Mouse (Mus musculus) kidney, embryonic 14.5 days (tissue): Measurements from ENCODE around the gene Fam107b. TPM values are rescaled to one million over a fixed set of nuclear protein-coding genes. Genes with fewer than 3 reads are reported as not detected.

Experiments
- ATAC-seq: fragments of 200-750 bp; cut with Nextera tagmentation; 2 replicates; pipeline ENCODE4 v1.8.0; 2017; ENCODE audit warnings: moderate number of reproducible peaks, mild to moderate bottlenecking, moderate TSS enrichment, moderate library complexity; ENCODE audit not compliant: low FRiP score, low TSS enrichment
- H3K27ac ChIP-seq: fragments of 300-500 bp; sonication (generic); 2 replicates; pipeline ENCODE4 v1.5.1; 2014; ENCODE audit warnings: low read depth, mild to moderate bottlenecking, low read length, moderate library complexity, mixed read lengths
- H3K27me3 ChIP-seq: fragments of 300-500 bp; sonication (generic); 2 replicates; pipeline ENCODE4 v1.6.1; 2014; ENCODE audit warnings: mild to moderate bottlenecking, low read length; ENCODE audit not compliant: control insufficient read depth, insufficient read depth
- H3K36me3 ChIP-seq: fragments of 300-500 bp; sonication (generic); 2 replicates; pipeline ENCODE4 v1.6.1; 2014; ENCODE audit warnings: low read length, mixed read lengths; ENCODE audit not compliant: control insufficient read depth, insufficient read depth
- H3K4me1 ChIP-seq: fragments of 300-500 bp; sonication (generic); 2 replicates; pipeline ENCODE4 v1.6.1; 2014; ENCODE audit warnings: low read length, mixed read lengths; ENCODE audit not compliant: control insufficient read depth, insufficient read depth
- H3K4me2 ChIP-seq: fragments of 300-500 bp; sonication (generic); replicated peaks from 2 replicates; pipeline ENCODE4 v1.6.1; 2014; ENCODE audit warnings: low read depth, mild to moderate bottlenecking, low read length
- H3K4me3 ChIP-seq: fragments of 300-500 bp; sonication (generic); 2 replicates; pipeline ENCODE4 v1.5.1; 2014; ENCODE audit warnings: mild to moderate bottlenecking, low read length
- H3K9ac ChIP-seq: fragments of 300-500 bp; sonication (generic); 2 replicates; pipeline ENCODE4 v1.6.1; 2014; ENCODE audit warnings: low read depth, mild to moderate bottlenecking, low read length, moderate library complexity
- H3K9me3 ChIP-seq: fragments of 300-500 bp; sonication (generic); 2 replicates; pipeline ENCODE4 v1.6.1; 2016; ENCODE audit warnings: low read length; ENCODE audit not compliant: control insufficient read depth
- WGBS: fragments of 180-500 bp; shearing (Covaris S2); extraction: QIAGEN DNeasy Blood & Tissue Kit; methylation state at CpG from one replicate; pipeline ENCODE4 v1.1.7; 2014; 5-methylcytosine and 5-hydroxymethylcytosine counted together
- polyA plus RNA-seq: library from polyadenylated mRNA; unstranded; fragments of >200 nt; fragmentation: Nextera tagmentation; extraction: Ambion mirVana; gene quantifications from 2 replicates; pipeline ENCODE4 v1.2.1, GENCODE M21; 2014

Fam107b gene
- polyA plus RNA-seq = 40.9 and 77.0 TPM in 2 replicates

DNA sequence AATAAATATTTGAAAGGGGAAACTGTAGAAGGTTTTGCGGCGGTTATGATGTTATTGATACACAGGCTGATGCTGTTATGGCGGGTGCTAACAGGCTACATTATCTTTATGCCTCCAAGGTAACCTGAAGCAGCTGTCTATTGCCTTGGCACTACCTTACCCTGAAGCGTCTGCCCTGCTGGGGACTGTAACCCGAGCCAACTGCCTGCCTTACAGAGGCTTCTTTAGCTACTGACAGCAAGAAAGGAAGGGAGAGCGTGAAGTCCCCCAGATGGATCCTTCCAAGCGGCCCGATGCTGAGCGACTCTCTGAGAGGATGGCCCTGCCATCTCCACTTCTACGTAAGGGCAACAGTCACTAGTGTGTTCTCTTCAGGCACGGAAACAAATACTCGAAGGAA, at the start of gene Fam107b:
Fam107b (plus strand) TSS at position 303 of the 400 bp plus-strand sequence.
- no peak within 1 kb of the TSS for H3K4me2 ChIP-seq
- no peaks in the 10 kb centered on the region for H3K36me3 ChIP-seq
- ATAC-seq = no peak
- no peaks in the 10 kb centered on the region for H3K27me3 ChIP-seq
- no peak within 1 kb of the TSS for H3K4me3 ChIP-seq
- H3K9ac ChIP-seq = no peak within 1 kb of the TSS
- no peak within 1 kb of the TSS for H3K27ac ChIP-seq
- no peaks in the 10 kb centered on the region for H3K9me3 ChIP-seq
- WGBS = 42% methylated on average over 12 of the region's 12 CpGs
- H3K4me1 ChIP-seq = 0 out of 2 replicates have a peak, but pooled peaks cover 5% of the 10 kb centered on the region

DNA sequence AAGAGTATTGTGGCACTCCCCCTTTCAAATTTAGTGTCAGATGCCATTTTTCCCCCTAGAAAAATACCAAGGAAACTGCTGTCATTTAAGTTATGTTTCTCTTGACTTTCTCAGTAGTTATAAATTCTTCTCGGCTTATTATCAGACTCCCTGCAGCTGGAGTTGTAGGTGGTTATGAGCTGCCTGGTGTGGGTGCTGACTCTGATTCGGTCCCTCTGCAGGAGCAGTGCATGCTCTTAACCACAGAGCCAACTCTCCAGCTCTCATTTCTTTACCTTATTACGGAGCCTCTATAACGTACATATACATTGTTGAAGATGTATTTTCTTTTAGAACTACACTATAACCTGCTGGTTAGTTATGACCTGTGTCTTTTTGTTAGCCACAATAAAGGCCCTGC, 47.7 kb upstream of the Fam107b start:
- Histone ChIP-seq H3K4me3 (no peak overlapping the region), H3K27me3 (no peaks in the 10 kb centered on the region), H3K4me1 (no peaks in the 10 kb centered on the region), H3K9ac (no peak overlapping the region), H3K36me3 (no peaks in the 10 kb centered on the region), H3K27ac (no peak overlapping the region), H3K4me2 (no peak overlapping the region), H3K9me3 (no peaks in the 10 kb centered on the region)
- WGBS = 87% methylated on average over 4 of the region's 4 CpGs
- ATAC-seq = no peak

DNA sequence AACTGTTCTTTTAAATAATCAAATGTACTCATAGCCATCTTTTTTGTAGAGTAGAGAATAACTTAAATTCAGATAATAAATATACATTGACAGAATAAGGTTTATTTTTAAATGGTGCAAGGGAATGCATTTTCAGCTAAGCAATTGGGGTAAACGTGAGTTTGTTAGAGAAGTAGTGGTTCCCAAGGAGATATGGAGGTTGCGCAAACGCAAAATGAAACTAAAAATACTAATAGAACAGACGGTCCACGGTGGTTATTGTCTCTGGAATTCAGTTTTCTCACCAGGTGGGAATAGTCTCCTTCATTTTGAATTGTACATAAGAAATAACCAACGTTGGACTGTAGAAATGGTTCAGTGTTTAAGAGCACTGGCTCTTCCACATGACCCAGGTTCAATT, 44.0 kb upstream of the Fam107b start:
- H3K9me3 ChIP-seq = no peaks in the 10 kb centered on the region
- H3K4me1 ChIP-seq = no peaks in the 10 kb centered on the region
- ATAC-seq = no peak
- H3K9ac ChIP-seq = no peak overlapping the region
- H3K36me3 ChIP-seq = no peaks in the 10 kb centered on the region
- no peaks in the 10 kb centered on the region for H3K27me3 ChIP-seq
- no peak overlapping the region for H3K4me3 ChIP-seq
- 85% methylated on average over 6 of the region's 6 CpGs for WGBS
- no peak overlapping the region for H3K27ac ChIP-seq
- no peak overlapping the region for H3K4me2 ChIP-seq

DNA sequence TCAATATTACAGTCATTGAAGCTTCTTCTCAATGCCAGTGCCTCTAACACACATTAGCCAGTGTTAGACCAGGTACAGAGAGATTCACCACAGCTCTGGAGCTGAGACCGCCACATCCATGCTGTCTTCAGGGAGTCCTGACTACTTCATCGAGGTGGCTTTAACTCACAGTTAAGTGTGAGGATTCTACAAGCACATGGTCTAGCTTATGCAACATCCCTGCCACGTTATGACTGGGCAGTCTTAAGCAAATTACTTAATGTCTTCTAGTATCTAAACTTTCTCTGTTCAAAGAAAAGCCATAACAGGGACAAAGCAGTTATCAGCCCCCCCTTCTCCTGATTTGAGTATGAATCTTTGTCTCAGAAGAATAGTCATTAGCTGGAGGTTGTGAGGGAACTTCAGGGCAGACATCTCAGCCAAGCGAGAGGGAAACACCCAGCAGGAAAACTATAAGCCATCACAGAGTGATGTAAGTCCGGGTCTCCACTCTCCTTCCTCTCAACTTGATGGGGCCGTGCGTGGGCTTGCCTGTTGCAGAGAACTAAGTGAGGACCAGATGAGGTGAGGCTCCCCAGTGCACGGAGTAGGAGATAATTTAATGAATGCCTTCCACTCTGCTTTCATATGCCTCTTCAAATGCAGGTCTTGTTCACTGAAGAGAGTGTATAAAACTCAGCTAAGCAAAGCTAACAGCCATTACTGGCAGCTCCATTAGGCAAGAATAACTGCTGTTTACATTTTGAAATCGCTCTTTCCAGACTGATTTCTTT, 28.8 kb upstream of the Fam107b start:
- H3K27me3 ChIP-seq = no peaks in the 10 kb centered on the region
- WGBS = 72% methylated on average over 9 of the region's 9 CpGs
- H3K9ac ChIP-seq = no peak overlapping the region
- H3K4me1 ChIP-seq = no peaks in the 10 kb centered on the region
- H3K4me3 ChIP-seq = no peak overlapping the region
- ATAC-seq = no peak
- H3K36me3 ChIP-seq = no peaks in the 10 kb centered on the region
- H3K9me3 ChIP-seq = no peaks in the 10 kb centered on the region
- no peak overlapping the region for H3K27ac ChIP-seq
- no peak overlapping the region for H3K4me2 ChIP-seq

DNA sequence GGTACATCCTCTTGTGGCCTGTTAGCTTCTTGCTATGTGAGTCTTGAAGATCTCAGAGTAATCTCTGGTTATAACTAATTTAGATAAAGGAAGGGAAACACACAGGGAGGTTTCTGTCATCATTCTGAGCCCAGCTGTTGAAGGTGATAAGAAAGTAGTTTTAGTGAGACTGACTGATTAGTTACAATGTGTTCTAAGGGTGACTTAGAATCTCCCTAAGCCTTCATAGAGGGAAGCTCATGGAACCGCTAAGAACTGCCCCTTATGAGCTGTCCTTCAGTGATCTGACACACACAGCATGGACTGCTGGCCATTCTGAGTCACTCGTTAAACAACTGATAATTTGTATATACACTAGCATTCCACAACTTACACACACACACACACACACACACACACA, 24.2 kb upstream of the Fam107b start:
- H3K4me1 ChIP-seq = no peaks in the 10 kb centered on the region
- H3K36me3 ChIP-seq = no peaks in the 10 kb centered on the region
- WGBS = 67% methylated on average over 2 of the region's 2 CpGs
- no peak overlapping the region for H3K9ac ChIP-seq
- H3K4me3 ChIP-seq = no peak overlapping the region
- H3K27me3 ChIP-seq = no peaks in the 10 kb centered on the region
- H3K27ac ChIP-seq = no peak overlapping the region
- no peak for ATAC-seq
- no peak overlapping the region for H3K4me2 ChIP-seq
- H3K9me3 ChIP-seq = no peaks in the 10 kb centered on the region

DNA sequence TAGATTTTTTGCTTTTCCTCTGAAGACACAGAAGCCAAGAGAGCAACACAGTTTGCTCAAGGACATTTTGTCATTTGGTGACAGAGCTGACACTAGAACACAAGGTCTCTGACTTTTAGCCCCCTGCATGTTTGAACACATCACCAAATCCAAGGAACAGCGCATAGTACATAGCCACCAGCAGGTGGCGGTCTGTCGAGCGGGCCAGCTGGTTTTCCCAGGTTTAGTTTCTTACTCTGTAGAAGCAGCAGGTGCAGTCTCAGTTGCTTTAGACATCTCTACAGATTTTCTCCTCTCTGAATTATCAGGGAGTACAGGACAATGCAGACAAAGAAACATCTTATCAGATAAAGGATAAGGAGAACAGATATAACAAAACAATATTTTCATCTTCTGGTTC, 23.7 kb upstream of the Fam107b start:
- no peaks in the 10 kb centered on the region for H3K4me1 ChIP-seq
- no peak overlapping the region for H3K27ac ChIP-seq
- no peak overlapping the region for H3K4me3 ChIP-seq

DNA sequence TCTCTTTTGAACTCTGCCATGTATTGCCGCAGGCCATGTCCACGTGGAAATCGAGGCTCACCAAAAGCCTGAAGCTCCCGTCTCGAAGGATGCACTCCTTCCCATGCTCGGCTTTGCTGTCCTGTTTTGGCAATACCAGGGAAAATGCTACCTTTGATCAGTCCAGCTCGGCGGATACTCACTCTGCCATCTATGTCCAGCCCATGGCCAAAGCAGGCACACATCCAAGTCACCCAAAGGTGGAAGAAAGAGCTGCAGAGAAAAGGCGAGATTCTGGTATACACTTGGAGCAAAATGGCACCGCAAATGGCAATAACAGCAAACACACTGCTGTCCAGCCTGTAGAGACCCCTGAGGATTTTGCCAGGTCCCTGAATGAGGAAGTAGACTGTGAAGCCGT, 318 bp downstream of the Fam107b start:
- Histone ChIP-seq H3K27me3 (no peaks in the 10 kb centered on the region), H3K9ac (no peak overlapping the region), H3K36me3 (no peaks in the 10 kb centered on the region), H3K4me2 (no peak overlapping the region), H3K9me3 (no peaks in the 10 kb centered on the region), H3K27ac (no peak overlapping the region), H3K4me3 (no peak overlapping the region), H3K4me1 (0 out of 2 replicates have a peak, but pooled peaks cover 5% of the 10 kb centered on the region)
- WGBS = 80% methylated on average over 11 of the region's 11 CpGs
- no peak for ATAC-seq

More for the DNA sequence above, 23.7 kb upstream of the Fam107b start:
- H3K9ac ChIP-seq = no peak overlapping the region
- no peak overlapping the region for H3K4me2 ChIP-seq
- no peaks in the 10 kb centered on the region for H3K27me3 ChIP-seq
- H3K9me3 ChIP-seq = no peaks in the 10 kb centered on the region
- no peak for ATAC-seq
- H3K36me3 ChIP-seq = no peaks in the 10 kb centered on the region
- 2% methylated on average over 4 of the region's 4 CpGs for WGBS

DNA sequence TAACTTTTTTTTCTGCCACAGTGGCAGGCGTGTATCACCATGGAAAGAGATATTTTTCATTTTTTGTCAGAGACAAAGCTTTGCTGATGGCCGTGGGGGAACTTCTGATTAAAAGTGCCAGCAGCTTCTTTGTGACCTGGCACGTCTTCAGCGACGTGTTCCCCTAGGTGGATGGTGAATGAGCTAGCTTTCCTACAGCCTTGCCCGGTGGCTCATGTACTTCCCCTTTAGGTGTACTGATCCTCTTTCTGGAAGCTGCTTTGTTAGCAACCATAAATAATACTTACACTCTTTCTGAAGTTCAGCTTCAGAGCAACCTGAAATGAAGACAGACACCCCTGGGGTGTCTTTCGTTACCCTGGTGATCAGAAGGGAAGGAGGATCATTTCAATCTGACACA, 3.6 kb downstream of the Fam107b start:
- Histone ChIP-seq H3K36me3 (no peaks in the 10 kb centered on the region), H3K9ac (no peak overlapping the region), H3K4me3 (no peak overlapping the region), H3K9me3 (no peaks in the 10 kb centered on the region), H3K4me1 (peaks cover 5% of the 10 kb centered on the region; the same call in 1 of the 2 replicates), H3K4me2 (no peak overlapping the region), H3K27ac (no peak overlapping the region), H3K27me3 (no peaks in the 10 kb centered on the region)
- 84% methylated on average over 7 of the region's 7 CpGs for WGBS
- no peak for ATAC-seq

DNA sequence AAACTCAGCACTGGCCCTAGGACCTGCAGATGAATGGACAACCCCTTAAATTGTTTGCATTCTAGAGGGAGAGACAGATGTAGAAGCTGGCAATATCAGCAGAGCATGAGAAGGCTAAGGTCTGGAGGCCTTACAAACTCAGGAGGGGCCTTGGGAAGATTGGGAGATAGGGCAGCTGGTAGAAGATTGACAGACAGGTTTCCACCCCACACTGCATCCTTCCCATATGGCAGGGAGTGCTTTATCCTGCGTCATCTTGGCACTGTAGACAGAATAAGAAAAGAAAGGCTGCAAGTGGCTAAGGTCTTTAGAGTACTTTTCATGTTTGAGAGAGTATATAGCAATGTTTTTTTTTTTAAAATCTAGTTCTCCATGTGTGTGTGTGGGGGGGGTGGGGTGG, 4.9 kb downstream of the Fam107b start:
- no peak overlapping the region for H3K27ac ChIP-seq
- no peak overlapping the region for H3K4me2 ChIP-seq
- no peaks in the 10 kb centered on the region for H3K36me3 ChIP-seq
- ATAC-seq = no peak
- no peak overlapping the region for H3K9ac ChIP-seq
- H3K9me3 ChIP-seq = no peaks in the 10 kb centered on the region
- peaks cover 8% of the 10 kb centered on the region; the same call in 1 of the 2 replicates for H3K4me1 ChIP-seq
- H3K27me3 ChIP-seq = no peaks in the 10 kb centered on the region
- H3K4me3 ChIP-seq = no peak overlapping the region
- 86% methylated on average over 1 of the region's 1 CpGs for WGBS
